Mouse (Mus musculus): ENCODE measurements around the gene Exoc6b.

The Exoc6b gene

GRCm38 (mm10) chr6:84585686-84586300, 483.5 kb downstream of the Exoc6b start:
- no peak for DNase-seq (ENCODE audit: low spot score)

- DNase-seq (ENCODE audit: low spot score), result no peak
These were observed 484.3 kb downstream of the Exoc6b start for GRCm38 (mm10) chr6:84584783-84585685.

- no peak for DNase-seq (ENCODE audit: low spot score)
These were observed 485.2 kb downstream of the Exoc6b start for GRCm38 (mm10) chr6:84583841-84584782.

GRCm38 (mm10) chr6:84583371-84583770, 485.9 kb downstream of the Exoc6b start:
- no peak for DNase-seq (ENCODE audit: low spot score)

- no peak for DNase-seq (ENCODE audit: low spot score)
These were observed 486.5 kb downstream of the Exoc6b start for GRCm38 (mm10) chr6:84582826-84583225.

GRCm38 (mm10) chr6:84581833-84582445, 487.4 kb downstream of the Exoc6b start:
- DNase-seq (ENCODE audit: low spot score), result no peak

- no peak for DNase-seq (ENCODE audit: low spot score)
These were observed 488.1 kb downstream of the Exoc6b start for GRCm38 (mm10) chr6:84580979-84581832.

GRCm38 (mm10) chr6:84579508-84579907, 489.8 kb downstream of the Exoc6b start:
- DNase-seq (ENCODE audit: low spot score), result no peak

- no peak for DNase-seq (ENCODE audit: low spot score)
These were observed 490.4 kb downstream of the Exoc6b start for GRCm38 (mm10) chr6:84578928-84579327.

GRCm38 (mm10) chr6:84577898-84578297, 491.4 kb downstream of the Exoc6b start:
- DNase-seq (ENCODE audit: low spot score), result no peak

GRCm38 (mm10) chr6:84573905-84574660, 495.2 kb downstream of the Exoc6b start:
- DNase-seq (ENCODE audit: low spot score), result no peak

- DNase-seq (ENCODE audit: low spot score), result no peak
These were observed 499.3 kb downstream of the Exoc6b start for GRCm38 (mm10) chr6:84570039-84570438.

GRCm38 (mm10) chr6:84569590-84569989, 499.7 kb downstream of the Exoc6b start:
- no peak for DNase-seq (ENCODE audit: low spot score)

- DNase-seq (ENCODE audit: low spot score), result no peak
These were observed 500.4 kb downstream of the Exoc6b start for GRCm38 (mm10) chr6:84568880-84569279.
